Mouse (Mus musculus): Measurements from ENCODE around the gene Hist1h2bb.
"Not testable (repeated sequence)": the region's sequence is repeated elsewhere in the genome, so short reads cannot be mapped to it uniquely, and the experiment has no call there.

Hist1h2bb gene

DNA sequence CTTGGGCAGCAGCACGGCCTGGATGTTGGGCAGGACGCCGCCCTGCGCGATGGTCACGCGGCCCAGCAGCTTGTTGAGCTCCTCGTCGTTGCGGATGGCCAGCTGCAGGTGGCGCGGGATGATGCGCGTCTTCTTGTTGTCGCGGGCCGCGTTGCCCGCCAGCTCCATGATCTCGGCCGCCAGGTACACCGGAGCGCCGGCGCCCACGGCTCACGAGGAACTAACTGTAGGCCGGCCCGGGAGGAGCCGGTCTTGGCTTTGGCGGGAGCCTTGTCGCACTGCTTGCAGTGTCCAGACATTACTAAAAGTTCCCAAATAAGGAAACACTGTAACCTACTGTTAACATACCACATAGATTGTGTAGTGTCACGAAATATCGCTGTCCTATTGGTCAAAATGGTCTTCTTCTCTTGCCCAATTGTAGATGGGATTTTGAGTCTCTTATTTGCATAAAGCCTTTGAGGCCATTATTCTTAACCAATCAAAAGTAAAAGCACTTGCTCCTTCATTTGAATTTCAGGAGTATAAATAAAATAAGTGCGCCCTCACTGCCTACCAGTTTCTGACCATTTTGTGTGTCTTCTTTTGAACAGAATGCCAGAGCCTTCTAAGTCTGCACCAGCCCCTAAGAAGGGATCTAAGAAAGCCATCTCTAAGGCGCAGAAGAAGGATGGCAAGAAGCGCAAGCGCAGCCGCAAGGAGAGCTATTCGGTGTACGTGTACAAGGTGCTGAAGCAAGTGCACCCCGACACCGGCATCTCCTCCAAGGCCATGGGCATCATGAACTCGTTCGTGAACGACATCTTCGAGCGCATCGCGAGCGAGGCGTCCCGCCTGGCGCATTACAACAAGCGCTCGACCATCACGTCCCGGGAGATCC, at the start of gene Hist1h2bb:
Gene Hist1h2bb (plus strand): TSS at position 534 of the 880 bp plus-strand sequence.
- DNase-seq, result peak; percentile 94

DNA sequence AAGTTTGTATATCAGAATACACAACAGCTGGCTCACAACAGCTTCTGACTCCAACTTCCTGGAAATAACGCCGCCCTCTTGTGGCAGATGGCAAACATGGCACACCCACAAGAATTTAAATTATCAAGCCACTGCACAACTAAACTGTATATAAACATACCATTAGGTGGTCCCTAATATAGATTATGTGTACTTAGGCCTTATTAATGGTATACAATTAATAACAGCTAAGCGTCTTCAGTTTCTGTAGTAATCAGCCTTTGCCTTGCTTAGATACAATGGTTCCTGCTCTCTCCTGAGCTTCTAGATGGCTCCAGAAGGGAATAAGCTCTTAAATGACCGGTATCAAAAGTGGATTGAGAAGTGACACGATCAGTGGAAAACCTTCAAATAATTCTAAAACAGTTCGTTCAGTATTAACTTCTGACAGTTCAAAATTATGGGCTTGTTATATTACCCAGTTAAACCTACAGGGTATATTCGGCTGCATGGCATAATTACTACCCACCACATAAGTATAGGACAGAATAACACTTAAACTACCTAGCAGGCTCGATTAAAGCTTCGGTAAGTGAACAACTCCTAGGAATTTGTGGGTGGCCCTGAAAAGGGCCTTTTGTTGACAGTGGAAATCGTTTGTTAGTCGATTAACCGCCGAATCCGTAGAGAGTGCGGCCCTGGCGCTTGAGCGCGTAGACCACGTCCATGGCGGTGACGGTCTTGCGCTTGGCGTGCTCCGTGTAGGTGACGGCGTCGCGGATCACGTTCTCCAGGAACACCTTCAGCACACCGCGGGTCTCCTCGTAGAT, 48.8 kb upstream of the Hist1h2bb start:
- peak; percentile 55 for DNase-seq

DNA sequence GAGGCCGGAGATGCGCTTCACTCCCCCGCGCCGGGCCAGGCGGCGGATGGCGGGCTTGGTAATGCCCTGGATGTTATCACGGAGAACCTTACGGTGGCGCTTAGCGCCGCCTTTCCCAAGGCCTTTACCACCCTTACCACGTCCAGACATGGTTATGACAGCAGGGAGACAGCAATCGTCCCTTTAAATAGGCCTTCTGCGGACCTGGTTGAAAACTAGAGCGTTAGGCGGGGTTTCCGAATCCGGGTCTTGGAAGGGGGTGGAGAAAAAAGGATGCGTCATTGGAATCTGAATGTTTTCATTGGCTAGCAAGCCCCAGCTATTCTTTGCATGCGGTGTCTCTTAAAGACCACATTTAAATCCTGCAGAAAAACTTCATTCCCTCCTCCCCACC, 48.2 kb upstream of the Hist1h2bb start, which contains the start of gene Hist1h4c:
Gene Hist1h4c (minus strand): TSS at position 155 of the 394 bp plus-strand sequence.
- peak; percentile 100 for DNase-seq

DNA sequence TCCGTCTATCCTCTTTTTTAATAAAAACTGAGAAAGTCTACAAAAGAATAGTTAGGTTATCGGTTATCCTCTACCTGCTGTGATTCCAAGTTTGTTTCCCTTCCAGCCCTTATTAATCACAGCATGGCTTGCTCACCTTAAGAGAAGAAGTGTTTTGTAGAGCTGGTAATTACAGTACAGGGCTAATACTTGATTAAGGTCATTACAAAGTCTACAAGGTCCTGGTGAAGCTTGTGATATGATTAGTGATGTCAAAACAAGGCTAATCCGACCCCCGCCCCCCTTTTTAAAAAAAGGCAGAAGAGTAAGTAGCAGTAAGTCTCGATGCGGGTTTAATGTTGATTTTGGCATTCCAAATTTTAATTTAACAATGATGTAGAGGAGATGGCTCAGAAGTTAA, 47.5 kb upstream of the Hist1h2bb start:
- peak; percentile 51 for DNase-seq

DNA sequence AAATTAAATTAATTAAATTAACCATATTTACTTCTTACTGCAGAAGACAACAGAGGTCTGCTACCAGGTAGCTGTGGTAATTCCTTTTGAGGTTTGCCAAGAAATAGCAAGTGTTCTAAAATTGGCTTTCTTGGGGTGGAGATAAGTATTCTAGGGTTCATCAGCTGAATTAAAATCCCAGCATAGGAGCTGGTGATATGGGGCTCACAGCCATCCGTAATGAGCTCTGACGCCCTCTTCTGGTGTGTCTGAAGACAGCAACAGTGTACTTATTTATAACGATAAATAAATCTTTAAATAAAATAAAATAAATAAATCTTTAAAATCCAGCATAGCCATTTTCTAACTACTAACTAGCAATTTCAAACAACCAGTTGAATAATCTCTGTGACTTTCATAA, 46.8 kb upstream of the Hist1h2bb start:
- no peak for DNase-seq

DNA sequence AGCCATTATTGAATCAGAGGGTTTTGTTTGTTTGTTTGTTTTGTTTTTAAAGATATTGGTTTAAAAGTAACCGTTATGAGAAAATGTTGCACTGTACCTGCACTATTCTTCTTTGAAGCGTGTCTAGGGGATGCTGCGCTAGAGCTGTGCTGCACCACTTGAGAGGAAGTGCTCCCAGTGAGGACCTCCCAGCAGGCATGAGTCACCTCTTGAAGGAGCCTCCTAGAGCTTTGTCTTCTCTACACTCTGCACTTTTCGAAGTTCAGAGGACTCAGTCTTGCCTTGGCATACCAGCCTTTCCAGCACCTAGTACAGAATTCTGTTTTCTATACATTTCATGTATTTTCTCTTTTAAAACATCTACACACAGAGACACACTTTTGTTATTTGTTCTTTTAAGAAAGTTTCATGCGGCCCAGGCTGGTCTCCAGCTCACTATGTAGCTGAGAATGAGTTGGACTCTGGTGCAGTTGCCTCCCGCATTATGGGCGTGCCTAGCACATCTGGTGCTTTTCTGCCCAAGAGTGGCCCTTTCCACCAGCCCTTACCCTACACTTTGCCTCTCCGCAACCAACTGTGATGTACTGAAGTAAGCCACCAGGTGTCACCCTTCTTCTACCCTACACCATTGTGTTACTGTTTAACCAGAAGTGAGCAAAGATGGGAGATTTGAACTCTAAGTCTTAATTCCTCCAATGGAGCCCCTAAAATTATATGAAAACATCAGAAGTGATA, 45.6 kb upstream of the Hist1h2bb start:
- DNase-seq, result peak; percentile 80

DNA sequence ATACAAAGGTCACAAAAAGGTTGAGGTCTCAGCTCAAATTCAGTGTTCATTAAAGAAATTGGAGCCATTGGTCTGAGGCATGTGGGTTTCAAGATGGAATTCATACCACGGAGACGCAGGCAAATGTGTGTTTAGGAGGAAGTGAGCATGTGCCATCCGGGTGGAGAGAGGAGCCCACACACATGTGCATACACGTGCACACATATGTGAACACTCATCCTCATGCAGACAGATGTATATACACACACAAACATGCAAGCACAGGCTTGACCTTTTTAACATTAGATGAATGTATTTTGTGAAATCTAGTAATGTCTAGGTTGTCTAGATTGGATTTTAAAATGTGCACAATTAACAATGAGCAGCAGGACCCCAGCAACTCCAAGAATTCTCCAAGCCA, 44.3 kb upstream of the Hist1h2bb start:
- DNase-seq, result no peak

DNA sequence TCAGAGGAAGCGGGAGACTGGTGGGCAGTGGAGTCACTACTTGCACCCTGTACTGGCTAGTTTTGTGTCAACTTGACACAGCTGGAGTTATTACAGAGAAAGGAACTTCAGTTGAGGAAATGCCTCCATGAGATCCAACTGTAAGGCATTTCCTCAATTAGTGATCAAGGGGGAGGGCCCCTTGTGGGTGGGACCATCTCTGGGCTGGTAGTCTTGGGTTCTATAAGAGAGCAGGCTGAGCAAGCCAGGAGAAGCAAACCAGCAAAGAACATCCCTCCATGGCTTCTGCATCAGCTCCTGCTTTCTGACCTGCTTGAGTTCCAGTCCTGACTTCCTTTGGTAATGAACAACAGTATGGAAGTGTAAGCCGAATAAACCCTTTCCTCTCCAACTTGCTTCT, 43.7 kb upstream of the Hist1h2bb start:
- not testable (repeated sequence) for DNase-seq

DNA sequence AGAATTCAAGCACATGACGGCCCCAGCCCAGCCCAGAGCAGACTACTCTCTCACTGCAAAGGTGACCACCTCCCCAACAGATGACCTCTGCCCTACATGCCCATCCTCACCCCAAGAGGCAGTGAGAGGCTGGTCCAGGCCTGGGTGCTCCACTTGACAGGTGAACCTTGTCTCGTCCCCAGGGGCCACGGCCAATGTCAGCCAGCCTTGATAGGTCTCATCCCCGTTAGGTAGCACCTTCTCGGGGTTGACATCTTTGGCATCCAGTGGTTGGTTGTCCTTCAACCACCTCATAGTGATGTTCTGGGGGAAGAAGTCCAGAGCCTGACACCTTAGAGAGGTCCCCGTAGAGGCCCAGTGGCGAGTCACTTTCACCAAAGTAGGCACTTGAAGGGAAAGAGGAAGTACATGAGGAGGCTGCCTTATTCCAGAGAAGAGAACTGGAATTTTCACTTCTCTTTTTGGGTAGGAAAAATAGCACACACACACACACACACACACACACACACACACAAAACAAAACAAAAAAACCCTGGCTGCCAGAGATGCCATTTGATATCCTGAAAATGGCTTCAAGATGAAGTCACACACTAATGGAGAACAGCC, 40.7 kb upstream of the Hist1h2bb start:
- no peak for DNase-seq

DNA sequence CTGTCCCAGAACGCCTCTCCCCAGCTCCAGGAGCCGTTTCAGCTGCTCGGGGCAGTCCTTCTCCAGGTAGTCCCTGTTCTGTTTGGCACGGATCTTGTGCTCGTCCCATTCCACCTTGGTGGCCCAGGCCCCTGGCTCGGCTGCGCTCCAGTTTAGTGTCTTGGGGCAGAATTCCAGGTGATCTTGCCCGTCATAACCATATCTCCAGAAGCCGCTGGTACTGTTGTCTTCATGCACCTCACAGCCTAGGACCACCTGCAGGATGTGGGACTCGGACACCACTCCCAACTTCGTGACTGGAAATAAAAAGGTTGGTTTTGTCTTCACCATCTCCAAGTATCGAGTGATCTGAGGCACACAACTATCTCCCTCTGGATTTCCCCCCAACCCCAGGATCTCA, 39.8 kb upstream of the Hist1h2bb start:
- DNase-seq, result no peak

DNA sequence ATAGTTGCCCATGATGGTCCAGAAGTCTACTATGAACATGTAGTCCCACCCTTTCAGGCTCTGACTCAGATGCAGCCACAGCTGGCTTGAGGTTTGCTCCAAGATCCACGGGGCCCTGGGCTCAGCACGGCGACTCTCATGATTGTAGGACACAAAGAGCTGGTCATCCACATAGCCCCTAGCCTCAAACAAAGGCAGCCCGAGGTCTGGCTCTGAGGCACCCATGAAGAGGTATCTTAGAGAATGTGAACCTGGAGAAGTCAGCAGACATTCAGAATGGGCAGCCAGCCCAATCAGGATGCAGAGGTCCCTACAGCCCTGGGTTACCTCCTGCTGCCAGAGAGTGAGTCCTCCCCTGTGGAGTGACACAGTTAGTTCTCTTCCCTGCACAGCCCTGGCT, 38.5 kb upstream of the Hist1h2bb start:
- no peak for DNase-seq

DNA sequence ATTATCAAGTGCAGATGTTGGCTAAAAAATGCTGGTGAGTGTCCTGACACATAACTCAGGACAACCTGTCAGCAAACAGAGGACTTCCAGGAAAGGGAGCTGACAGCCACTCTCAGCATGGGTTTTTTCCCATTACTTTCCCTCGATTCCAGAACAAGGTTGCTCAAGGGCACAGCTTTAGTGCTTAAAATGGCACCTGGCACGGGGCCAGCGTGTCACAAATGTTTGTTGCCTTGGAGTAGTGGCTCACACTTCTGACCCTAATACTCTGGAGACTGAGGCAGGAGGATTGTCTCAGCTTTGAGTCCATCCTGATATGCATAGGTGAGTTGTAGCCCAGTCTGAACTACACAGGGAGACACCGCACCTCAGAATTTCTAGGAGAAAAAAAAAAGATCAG, 37.9 kb upstream of the Hist1h2bb start:
- no peak for DNase-seq

DNA sequence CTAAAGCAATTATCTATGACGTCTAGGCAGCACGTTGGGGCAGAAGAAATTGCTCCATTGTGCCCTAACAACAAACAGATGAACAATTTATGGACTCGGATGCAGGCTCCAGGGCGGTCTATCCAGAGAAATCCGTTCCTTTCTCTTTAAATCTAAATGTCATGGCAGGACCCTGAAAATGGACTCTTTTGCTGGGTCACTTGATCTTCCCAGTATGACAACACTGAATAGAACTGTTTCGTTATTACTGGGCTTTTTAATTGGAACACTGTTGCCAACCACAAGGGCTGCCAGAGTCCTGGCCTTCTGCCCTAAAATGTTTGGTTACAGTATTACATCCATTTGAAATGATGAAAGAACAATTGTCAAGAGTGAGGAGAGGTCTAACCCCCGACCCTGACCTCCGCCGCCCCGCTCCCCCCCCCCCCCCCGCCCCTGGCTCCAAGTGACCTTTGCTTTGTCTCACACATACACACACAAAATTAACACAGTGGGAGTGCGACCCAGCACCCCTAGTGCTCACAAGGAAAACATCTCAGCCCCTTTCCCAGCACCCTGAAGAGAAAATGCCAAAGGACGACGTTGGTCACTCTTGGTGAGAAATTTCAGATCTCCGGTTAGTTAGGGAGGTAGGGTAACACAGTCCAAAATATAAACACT, 36.7 kb upstream of the Hist1h2bb start:
- no peak for DNase-seq

DNA sequence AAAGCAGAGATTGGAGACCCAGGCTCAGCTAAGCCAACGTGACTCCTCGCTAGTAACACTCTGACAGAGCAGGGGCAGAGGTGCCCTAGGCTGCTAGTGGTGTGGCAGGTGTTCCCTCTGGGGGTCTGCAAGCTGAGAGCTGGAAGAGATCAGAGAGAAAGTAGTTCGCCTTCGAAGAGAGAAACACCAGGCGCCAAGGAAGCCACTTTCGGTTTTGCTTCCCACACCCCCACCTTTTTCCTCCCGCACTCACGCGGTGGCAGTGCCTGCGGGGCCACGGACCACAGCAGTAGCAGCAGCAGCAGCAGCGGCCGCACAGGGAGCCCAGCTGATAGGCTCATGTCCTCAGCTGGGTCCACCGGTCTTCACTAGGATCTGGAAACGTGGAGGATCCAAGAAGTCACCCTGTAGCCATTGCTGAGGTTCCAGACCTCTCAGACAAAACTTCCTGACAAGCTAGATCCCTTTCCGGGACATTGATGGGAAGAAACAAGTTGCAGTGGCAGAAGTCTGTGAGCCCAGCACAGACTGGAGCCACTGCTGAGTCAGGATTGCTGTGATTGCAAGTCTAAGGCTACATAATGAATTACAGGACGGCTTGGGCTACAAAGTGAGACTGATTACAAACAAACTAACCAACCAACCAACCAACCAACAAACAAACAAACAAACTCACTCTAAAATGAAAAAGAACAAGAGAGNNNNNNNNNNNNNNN, 36.0 kb upstream of the Hist1h2bb start, which contains the start of gene Hfe:
Gene Hfe (minus strand): TSS at position 481 of the 716 bp plus-strand sequence.
- no peak for DNase-seq

DNA sequence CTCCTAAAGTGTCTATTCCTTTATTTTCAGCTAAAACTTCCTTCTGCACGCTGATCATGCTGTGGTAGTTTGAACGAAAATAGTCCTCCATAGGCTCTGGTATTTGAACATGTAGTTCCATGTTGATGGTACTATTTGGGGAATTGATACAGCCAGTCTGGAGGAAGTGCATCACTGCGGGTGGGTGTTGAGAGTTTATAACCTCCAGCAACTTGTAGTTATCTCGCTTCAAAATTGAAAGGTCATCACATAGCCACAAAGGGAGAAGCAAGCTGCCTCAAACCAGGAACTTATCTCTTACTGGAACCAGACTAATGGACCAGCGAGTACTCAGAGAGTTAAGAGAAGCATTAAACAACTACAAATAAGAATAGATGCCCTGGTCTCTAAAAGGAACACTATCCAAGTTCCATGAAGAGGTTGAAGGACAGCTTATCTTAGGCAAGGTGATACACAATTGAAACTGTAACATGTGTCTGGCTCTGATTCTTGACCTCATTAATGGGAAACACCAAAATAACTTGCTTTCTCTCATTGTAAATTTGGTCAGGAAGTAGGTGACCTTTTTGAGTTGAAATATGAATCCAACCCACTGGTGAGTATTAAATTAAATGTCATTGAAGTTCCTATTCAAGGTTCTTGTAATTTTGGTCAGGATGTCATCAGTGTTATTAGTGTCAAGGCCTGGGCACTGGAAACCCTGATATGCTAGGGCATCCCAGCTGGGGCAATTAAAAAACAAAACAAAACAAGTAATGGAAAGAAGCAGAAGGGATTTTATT, 30.1 kb upstream of the Hist1h2bb start:
- no peak for DNase-seq

DNA sequence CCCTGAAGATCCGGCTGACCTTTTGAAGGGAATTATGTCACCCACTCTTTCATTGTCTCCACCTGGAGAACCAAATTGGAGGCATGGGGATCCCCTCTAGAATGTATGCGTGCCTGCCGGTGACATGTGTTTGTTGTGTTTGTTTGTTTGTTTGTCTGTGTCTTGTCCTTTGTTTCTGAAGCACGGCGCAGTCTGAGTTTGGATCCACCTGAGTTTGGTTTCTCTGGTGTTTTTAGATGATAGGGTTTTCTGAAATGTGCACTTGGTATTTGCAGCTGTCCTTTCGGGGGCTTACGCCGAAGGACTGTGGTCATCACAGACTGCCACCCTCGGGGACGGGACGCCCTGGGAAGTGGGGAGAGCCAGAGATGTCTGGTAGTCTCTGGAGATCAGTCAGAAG, 29.4 kb upstream of the Hist1h2bb start:
- DNase-seq, result no peak

DNA sequence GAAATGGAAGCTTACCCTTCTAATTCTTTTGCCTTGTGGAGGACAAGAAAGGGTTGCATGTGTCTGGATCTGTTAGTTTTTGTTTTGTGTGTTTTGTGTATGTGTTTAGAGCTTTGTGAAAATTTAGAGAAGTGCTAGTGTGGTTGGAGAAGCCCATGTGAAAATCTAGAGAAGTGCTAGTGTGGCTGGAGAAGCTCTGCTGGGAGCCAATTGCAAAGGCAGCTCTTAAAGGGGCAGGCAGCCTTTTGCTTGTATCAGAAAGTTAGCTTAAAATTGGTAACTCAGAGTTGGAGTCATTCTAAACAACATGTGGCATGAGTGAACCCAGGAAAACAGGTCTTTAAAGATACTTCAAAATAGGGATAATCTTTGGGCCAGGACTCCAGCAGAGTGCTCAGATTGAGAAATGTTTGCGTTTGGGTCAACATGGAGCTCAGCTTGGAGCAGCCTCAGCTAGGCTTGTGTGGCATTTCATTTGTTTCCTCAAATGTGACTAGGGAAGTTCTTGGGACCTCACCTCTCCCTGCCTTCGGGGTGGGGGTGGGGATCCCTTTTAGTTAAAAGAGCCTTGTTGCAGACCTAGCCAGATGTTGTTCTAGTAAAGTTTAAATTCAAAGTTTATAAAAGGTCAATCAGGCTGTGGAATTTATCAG, 28.8 kb upstream of the Hist1h2bb start:
- not testable (repeated sequence) for DNase-seq

DNA sequence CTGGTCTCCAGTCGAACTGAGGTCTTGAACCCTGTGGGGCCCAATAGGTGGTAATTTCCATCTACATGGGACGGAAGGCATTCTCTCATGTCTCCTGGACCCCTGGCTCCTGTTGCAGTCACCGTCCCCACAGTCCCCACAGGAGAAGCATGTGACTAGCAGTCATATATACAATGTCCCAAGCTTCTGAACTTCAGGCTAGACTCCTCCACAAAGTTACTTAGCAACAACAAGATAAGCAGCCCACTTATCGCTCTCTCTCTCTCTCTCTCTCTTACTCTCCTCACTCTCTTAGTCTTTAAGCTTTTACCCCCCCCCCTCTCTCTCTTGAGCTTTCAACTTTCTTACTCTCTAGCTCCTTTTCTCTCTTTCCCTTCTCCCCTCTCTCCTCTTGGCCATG, 22.3 kb upstream of the Hist1h2bb start:
- no peak for DNase-seq

DNA sequence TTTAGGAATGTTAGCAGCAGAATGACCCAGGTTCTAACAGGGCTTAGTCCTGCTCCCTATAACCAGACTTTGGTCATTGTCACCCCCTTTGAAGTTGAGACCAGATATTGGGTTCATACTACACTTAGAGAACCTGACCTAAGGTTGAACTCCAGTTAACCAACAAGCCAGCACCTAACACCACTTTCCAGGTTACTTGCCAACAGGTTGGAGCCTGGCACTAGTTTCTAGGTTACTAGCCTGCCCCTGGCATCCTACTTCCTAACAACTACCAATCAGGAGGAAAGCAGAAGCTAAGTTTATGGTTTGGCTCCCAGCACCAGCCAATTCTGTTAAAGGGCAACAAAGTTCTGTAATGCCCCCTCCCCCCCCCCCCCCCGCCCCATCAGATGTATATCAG, 21.3 kb upstream of the Hist1h2bb start:
- DNase-seq, result no peak

All from cerebellum, adult 9-10 months (tissue).